Mouse (Mus musculus) G1E (cell line): ENCODE measurements around the gene Pla2g10.

Experiments
- CTCF ChIP-seq: IDR thresholded peaks from 2 replicates; pipeline ENCODE4 v1.5.1; 2012; ENCODE audit warnings: low read depth, low read length, inconsistent platforms, mixed read lengths
- POLR2AphosphoS5 ChIP-seq: IDR thresholded peaks from 2 replicates; pipeline ENCODE4 v1.6.1; 2012; ENCODE audit warnings: low read depth, low read length, inconsistent platforms; ENCODE audit not compliant: insufficient replicate concordance

DNA sequence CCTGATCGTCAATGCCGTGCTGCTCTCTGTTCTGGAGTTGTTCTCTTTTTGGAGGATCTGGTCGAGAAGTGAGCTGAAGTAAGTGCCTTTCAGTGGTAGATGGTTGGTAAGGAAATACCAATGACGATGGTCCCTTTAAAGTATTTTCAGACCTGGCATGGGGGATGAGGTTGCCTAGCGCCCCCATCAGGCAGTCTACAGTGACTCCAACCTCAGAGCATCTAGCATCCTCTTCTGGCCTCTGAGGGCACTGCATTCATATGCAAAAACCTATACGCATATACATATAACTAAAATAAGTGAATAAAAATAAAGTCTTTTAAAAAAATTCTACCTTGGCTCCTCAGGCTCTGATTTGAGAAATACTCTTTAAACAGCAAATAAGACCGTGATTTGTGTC lies 31.8 kb downstream of the Pla2g10 start:
- no peak for TF ChIP-seq CTCF
- no peak for TF ChIP-seq POLR2AphosphoS5
